Comparison of ENCODE assay signal across 17 mouse cellular contexts in genomic region chr14:60188201-60188825, GRCm38 (mm10). TPM values are rescaled to one million over a fixed set of nuclear protein-coding genes. Genes with fewer than 3 reads are reported as not detected.
A peak's percentile ranks its signal among the peaks of the same experiment; 100 is the strongest.
DNase-seq lines count a peak whose midpoint lies in the region; ATAC-seq and TF ChIP-seq lines count a peak whose summit lies in the region.
"Had no signal": no experiment of that assay in that cellular context is flagged by ENCODE, and none has a peak within 500 bp of the region (broad histone marks: within the 10 kb centered on the region; RNA-seq: fewer than 3 reads in every experiment).

No protein-coding gene starts in this region.

- H3K4me1 ChIP-seq in heart, embryonic 15.5 days (replicated peaks): peaks cover 37% of the 10 kb centered on the region
- H3K4me1 ChIP-seq in heart, embryonic 10.5 days: peaks cover 20% of the 10 kb centered on the region; the same call in 1 of the 2 replicates
- no peaks in the 10 kb centered on the region for H3K4me1 ChIP-seq in stomach, postnatal 0 days (replicated peaks; ENCODE audit: control insufficient read depth, insufficient read depth)
- H3K4me1 ChIP-seq: forebrain, embryonic 15.5 days; limb, embryonic 15.5 days had no signal

- H3K27me3 ChIP-seq in heart, embryonic 15.5 days: no peaks in the 10 kb centered on the region
- H3K27me3 ChIP-seq in heart, embryonic 10.5 days (ENCODE audit: insufficient read depth, poor library complexity, severe bottlenecking): no peaks in the 10 kb centered on the region
- H3K27me3 ChIP-seq in stomach, postnatal 0 days (ENCODE audit: control insufficient read depth, insufficient read depth, low read length): no peaks in the 10 kb centered on the region
- H3K27me3 ChIP-seq: forebrain, embryonic 15.5 days; heart, embryonic 12.5 days; limb, embryonic 15.5 days had no signal

- no peak overlapping the region for H3K9ac ChIP-seq in heart, embryonic 15.5 days
- H3K9ac ChIP-seq in stomach, postnatal 0 days (ENCODE audit: low read length): no peak overlapping the region
- H3K9ac ChIP-seq: forebrain, embryonic 15.5 days; heart, embryonic 12.5 days; limb, embryonic 15.5 days had no signal

- H3K4me2 ChIP-seq in heart, embryonic 15.5 days: no peak overlapping the region
- H3K4me2 ChIP-seq in stomach, postnatal 0 days (replicated peaks; ENCODE audit: low read depth): no peak overlapping the region
- H3K4me2 ChIP-seq: forebrain, embryonic 15.5 days; heart, embryonic 12.5 days; limb, embryonic 15.5 days had no signal

- H3K27ac ChIP-seq in heart, embryonic 15.5 days: peak overlapping the region; percentile 34; the same call in 1 of the 2 replicates
- H3K27ac ChIP-seq in heart, embryonic 10.5 days: no peak overlapping the region
- H3K27ac ChIP-seq in stomach, postnatal 0 days (replicated peaks): peak overlapping the region; percentile 75
- H3K27ac ChIP-seq: forebrain, embryonic 15.5 days; limb, embryonic 15.5 days had no signal

- WGBS in heart, embryonic 15.5 days: 76% methylated on average over 5 of the region's 5 CpGs
- 75% methylated on average over 5 of the region's 5 CpGs for WGBS in heart, embryonic 10.5 days
- 79% methylated on average over 5 of the region's 5 CpGs for WGBS in stomach, postnatal 0 days

- H3K4me3 ChIP-seq in heart, embryonic 15.5 days: no peak overlapping the region
- H3K4me3 ChIP-seq in heart, embryonic 10.5 days: no peak overlapping the region
- no peak overlapping the region for H3K4me3 ChIP-seq in stomach, postnatal 0 days (ENCODE audit: low read depth, low read length)
- H3K4me3 ChIP-seq: forebrain, embryonic 15.5 days; heart, embryonic 12.5 days; limb, embryonic 15.5 days had no signal

- no peaks in the 10 kb centered on the region for H3K9me3 ChIP-seq in heart, embryonic 15.5 days (replicated peaks)
- H3K9me3 ChIP-seq in heart, embryonic 10.5 days: no peaks in the 10 kb centered on the region
- H3K9me3 ChIP-seq in stomach, postnatal 0 days (ENCODE audit: control insufficient read depth, low read length): no peaks in the 10 kb centered on the region
- H3K9me3 ChIP-seq: forebrain, embryonic 15.5 days; limb, embryonic 15.5 days had no signal

- no peak for TF ChIP-seq CTCF in stomach, postnatal 0 days (IDR thresholded peaks at IDR 0.05; ENCODE audit: low read depth)

- TF ChIP-seq EP300 in stomach, postnatal 0 days (optimal IDR thresholded peaks at IDR 0.05): no peak

- ATAC-seq in heart, embryonic 15.5 days (replicated peaks; ENCODE audit: insufficient number of reproducible peaks, insufficient read depth, low FRiP score, low read depth): no peak
- ATAC-seq in stomach, postnatal 0 days (ENCODE audit: low FRiP score, low TSS enrichment): peak; percentile 79
- ATAC-seq: forebrain, embryonic 15.5 days had no signal

- no peaks in the 10 kb centered on the region for H3K36me3 ChIP-seq in heart, embryonic 15.5 days
- H3K36me3 ChIP-seq in heart, embryonic 10.5 days: no peaks in the 10 kb centered on the region
- H3K36me3 ChIP-seq in stomach, postnatal 0 days (ENCODE audit: control insufficient read depth, insufficient read depth, low read length): no peaks in the 10 kb centered on the region
- H3K36me3 ChIP-seq: forebrain, embryonic 15.5 days; heart, embryonic 12.5 days; limb, embryonic 15.5 days had no signal

- no peak for DNase-seq in heart, embryonic 10.5 days (ENCODE audit: low spot score)
- DNase-seq in right cerebral cortex, postnatal 25 days: peak; percentile 62
- no peak for DNase-seq in right cerebral cortex, postnatal 10 days (ENCODE audit: low spot score in 2 of 2)
- DNase-seq in left cerebral cortex, adult 8-10 months (ENCODE audit: low spot score in 2 of 2): peak; percentile 47 to 60
- peak; percentile 57 for DNase-seq in stomach, postnatal 0 days (ENCODE audit: low spot score)
- DNase-seq in thymus, postnatal 10 days (ENCODE audit: low spot score in 2 of 2): no peak
- DNase-seq in cerebellum, adult 11-12 months: no peak
- DNase-seq: cerebellum, postnatal 14 days; gastrocnemius, postnatal 14 days; kidney, adult 9 months; kidney, postnatal 36 days; lung, postnatal 14 days; thymus, postnatal 14 days had no signal

RNA-seq across cellular contexts. Expression of gene Atp8a2, which starts 8.7 kb away (rescaled TPM):
- polyA plus RNA-seq in heart, embryonic 15.5 days (2015; fragmentation: Nextera tagmentation; extraction: Ambion mirVana): 6.0 and 6.1 TPM in 2 replicates
- 6.9 and 8.0 TPM in 2 replicates for polyA plus RNA-seq in heart, embryonic 10.5 days (2016; fragmentation: Nextera tagmentation; extraction: Ambion mirVana)
- total RNA-seq in left cerebral cortex, adult 8-10 months (2022): 10 to 100 TPM; 54.2 to 72.9 (median 63.0) TPM
- polyA plus RNA-seq in stomach, postnatal 0 days (2015; fragmentation: Nextera tagmentation; extraction: Ambion mirVana): 6.3 and 7.0 TPM in 2 replicates

Comparison
In these comparisons a context has a peak if more than half of its experiments do, and no peak if none do; other contexts are left out.
1. DNase-seq: peak in right cerebral cortex, postnatal 25 days (single experiment), left cerebral cortex, adult 8-10 months (2 of 2) and stomach, postnatal 0 days (single experiment); none in heart, embryonic 10.5 days (single experiment), right cerebral cortex, postnatal 10 days (0 of 2), thymus, postnatal 10 days (0 of 2) and cerebellum, adult 11-12 months (single experiment).